Mouse (Mus musculus) layer of hippocampus, adult 9-11 months (tissue): ENCODE data around the gene Ascc1.
A peak's percentile ranks its signal among the peaks of the same experiment; 100 is the strongest.
"Not testable (repeated sequence)": the region's sequence is repeated elsewhere in the genome, so short reads cannot be mapped to it uniquely, and the experiment has no call there.

ENCODE experiments used
- DNase-seq: peaks from one replicate; pipeline ENCODE4 v3.0.0; 2022

The Ascc1 gene

GRCm38 (mm10) chr10:60118464-60118863 is 115.9 kb downstream of the Ascc1 start:
- no peak for DNase-seq

GRCm38 (mm10) chr10:60120630-60121029 is 118.0 kb downstream of the Ascc1 start:
- peak; percentile 47 for DNase-seq

GRCm38 (mm10) chr10:60124078-60124477 is 121.5 kb downstream of the Ascc1 start:
- DNase-seq, result no peak

DNA sequence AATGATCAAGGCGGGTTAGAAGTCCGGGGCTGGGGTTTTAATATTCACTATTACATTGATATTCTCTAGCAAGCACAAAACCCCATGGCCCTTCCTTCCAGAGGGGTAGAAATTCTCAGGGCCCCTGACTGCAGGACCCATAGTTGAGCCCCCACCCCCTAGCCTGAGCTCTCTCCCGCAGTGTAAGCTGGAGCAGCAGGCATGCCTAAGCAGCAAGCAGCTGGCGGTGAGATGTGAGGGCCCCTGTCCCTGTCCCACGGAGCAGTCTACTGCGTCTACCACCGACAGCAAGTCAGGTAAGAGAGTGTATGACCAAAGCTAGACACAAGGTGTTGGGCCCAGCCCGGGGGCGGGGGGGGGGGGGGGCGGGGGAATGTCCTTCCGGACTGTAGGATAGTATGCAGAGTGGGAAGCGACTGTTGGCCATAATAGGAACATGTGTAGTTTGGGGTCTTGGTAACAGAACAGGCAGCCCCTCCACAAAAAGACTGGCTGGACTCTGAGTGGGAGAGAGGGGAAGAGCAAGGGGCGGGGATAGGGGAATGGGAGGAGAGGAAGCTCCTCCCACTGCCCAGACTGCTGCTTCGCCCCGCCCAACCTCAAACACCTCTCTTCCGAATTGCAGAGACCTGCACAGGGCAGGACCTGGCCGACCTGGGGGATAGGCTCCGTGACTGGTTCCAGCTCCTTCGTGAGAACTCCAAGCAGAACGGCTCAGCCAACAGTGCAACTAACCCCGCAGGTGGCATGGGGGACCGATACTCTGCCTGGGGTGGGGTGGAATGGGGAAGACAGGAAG is 123.1 kb downstream of the Ascc1 start:
- no peak for DNase-seq

DNA sequence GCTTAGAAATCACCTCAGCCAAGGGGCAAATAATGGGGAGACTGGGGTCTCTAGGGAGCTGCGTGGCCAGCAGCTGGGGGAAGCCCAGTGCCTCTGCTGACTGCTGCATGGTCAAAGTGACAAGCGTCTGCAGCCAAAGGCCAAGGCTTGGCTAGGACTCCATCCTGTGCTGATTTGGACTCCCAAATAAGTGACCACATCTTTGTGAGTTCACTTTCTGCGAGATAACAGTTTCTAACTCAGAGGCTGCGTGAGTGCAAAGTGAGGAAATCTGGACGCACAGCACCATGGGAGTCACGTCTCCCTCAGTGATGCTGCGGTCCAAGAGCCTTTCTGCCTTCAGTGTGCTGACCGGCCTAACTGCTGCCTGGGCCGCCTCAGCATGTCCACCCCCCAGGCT is 125.7 kb downstream of the Ascc1 start:
- DNase-seq, result no peak

DNA sequence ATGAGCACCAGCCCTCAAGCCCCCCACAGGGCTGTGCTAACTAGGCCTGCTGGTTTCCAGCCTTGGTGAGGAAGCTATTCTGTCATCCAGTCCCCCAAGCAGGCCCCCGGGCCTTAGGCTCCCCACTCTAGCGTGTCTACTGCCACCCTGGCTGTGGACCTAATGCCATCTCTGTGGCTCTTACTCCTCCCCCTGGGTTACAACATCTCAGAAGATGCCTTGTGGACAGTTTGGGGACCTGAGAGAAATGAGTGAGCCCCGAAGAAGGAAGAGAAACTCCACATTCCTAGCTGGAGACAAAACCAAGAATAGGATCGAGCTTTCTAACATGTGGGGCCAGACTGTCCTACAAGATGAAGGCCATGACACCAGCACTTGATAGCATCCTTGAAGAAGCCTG is 127.9 kb downstream of the Ascc1 start:
- no peak for DNase-seq

- DNase-seq, result no peak
These were observed 130.9 kb downstream of the Ascc1 start for GRCm38 (mm10) chr10:60133501-60133900.

DNA sequence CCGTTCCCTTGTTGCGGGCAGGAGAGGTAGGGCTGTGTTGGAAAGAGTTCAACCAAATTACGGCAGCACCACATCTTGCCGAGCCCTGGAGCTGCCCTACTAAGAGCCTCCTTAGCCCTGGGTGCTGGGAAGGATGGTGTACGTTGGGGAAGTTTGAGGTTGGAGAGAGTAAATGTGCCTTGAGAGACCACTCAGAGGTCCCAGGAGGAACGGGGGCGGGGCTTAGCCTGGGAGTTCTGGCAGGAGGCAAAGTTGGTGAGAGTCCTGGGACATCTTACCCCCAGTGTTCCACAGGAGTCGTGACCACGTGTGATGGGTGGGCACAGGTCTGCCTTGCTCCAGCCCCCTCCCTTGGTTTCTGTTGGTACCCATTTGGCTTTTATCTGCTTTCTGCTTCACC is 131.6 kb downstream of the Ascc1 start:
- DNase-seq, result no peak

DNA sequence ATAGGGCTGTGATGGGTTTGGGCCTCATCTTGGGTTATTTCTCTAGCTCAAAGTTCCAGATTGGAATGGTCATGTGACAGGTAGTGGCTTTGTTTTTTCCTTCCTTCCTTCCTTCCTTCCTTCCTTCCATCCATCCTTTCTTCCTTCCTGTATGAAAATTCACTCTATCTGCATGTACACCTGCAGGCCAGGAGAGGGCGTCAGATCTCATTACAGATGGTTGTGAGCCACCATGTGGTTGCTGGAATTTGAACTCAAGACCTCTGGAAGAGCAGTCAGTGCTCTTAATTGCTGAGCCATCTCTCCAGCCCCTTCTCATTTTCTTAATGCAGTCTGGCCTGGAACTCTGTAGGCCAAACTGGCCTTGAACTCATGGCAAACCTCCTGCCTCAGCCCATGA is 133.4 kb downstream of the Ascc1 start:
- not testable (repeated sequence) for DNase-seq

DNA sequence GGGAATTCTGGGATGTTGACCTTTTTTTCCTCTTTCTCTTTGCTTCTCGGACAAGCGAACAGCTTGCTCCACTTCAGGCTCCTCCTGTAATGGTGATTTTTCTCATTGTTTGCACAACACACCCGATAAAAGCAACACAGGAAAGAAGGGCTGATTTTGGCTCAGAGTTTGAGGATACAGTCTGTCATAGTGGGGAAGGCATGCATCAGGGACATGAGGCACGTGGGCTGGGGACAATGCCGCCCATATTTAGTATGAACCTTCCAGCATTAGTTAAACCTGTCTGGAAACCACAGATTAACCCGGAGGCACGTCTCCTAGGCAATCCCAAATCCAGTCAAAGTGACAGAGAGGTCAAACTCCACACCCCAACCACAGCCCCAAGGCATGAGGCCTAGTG is 134.3 kb downstream of the Ascc1 start:
- peak; percentile 46 for DNase-seq

GRCm38 (mm10) chr10:60138680-60139079 is 136.1 kb downstream of the Ascc1 start:
- no peak for DNase-seq

DNA sequence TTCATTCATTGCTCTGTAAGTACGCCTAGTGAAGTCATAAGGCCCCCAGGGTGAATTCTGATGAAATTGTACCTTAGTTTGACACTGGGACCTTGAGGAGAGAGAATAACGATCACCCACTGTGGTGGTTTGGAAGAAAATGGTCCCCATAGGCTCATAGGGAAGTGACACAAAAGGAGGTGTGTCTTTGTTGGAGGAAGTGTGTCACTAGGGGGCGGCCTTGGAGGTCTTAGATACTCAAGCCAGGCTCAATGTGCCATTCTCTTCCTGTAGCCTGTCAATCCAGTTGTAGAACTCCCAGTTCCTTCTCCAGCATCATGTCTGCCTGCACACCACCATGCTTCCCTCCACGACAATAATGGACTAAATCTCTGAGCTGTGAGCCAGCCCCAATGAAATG is 138.1 kb downstream of the Ascc1 start:
- no peak for DNase-seq

GRCm38 (mm10) chr10:60141656-60142160 is 139.1 kb downstream of the Ascc1 start:
- DNase-seq, result no peak

DNA sequence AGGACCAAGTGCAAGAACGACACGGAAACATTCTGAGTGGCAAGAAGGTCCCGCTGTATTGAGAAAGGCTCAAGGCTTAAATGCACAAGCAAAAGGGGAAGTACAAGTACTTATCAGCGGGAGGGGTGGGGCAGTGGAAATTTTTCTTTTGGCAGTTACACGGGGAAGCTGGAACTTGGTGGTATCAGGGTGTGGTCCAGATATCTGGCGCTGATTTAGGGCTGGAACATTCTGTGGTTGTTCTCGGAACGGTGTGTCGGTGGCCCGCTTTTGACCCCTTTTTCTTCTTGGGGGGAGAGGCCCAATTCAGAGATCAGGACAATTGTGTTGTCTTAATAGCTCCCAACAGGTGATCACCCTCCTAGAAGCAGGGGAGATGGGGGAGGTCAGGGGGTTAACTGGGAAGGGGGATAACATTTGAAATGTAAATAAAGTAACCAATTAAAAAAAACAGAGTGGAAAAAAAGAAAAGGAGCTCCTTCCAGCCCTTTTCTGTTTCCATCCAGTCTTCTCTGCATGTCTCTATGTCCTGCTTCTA is 145.0 kb downstream of the Ascc1 start:
- not testable (repeated sequence) for DNase-seq

DNA sequence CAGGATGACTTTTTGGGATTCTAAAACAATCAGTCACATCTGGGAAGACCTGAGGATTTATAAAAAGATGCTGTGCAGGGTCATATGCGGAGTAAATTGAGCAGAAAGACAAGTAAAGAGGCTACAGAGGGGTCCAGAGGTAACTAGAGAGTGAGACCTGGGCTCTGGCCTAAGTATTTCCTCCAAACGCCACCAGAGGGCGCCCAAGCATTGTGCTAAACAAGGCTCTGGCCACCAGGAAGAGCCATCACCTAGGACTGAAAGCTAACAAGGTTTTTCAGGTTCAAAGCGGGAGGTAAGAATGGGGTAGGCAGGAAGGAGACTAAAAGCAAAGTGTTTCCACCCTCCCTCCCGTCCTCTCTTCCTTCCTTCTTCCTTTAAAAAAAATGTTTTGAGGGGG is 145.5 kb downstream of the Ascc1 start:
- peak; percentile 42 for DNase-seq
